Comparison of ENCODE assay signal across 19 mouse cellular contexts in the genomic region with DNA sequence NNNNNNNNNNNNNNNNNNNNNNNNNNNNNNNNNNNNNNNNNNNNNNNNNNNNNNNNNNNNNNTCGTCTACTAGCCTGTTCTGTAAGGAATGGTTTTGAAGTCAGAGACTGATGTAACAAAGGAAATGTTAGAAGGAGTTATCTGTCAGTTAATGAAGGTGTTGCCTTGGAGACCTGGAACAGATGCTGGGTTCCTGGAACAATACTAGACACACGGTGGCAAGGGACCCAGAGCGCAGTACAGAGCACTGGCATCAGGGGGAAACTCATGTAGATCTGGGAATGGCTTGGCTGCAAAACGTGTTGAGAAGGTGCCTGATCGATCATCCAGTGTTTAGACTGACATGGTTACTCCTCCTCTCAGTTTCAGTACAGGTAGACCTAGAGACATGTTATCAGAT.
"Had no signal": no experiment of that assay in that cellular context is flagged by ENCODE, and none has a peak within 500 bp of the region (broad histone marks: within the 10 kb centered on the region; RNA-seq: fewer than 3 reads in every experiment).

No protein-coding gene starts in this region.

- H3K27me3 ChIP-seq: kidney, embryonic 15.5 days; limb, embryonic 12.5 days; limb, embryonic 15.5 days; midbrain, embryonic 12.5 days; midbrain, embryonic 15.5 days; neural tube, embryonic 12.5 days; neural tube, embryonic 15.5 days had no signal

- H3K4me3 ChIP-seq: kidney, embryonic 15.5 days; limb, embryonic 12.5 days; limb, embryonic 15.5 days; midbrain, embryonic 12.5 days; midbrain, embryonic 15.5 days; neural tube, embryonic 12.5 days; neural tube, embryonic 15.5 days had no signal

- H3K9me3 ChIP-seq: kidney, embryonic 15.5 days; limb, embryonic 15.5 days; midbrain, embryonic 12.5 days; midbrain, embryonic 15.5 days; neural tube, embryonic 12.5 days; neural tube, embryonic 15.5 days had no signal

- H3K36me3 ChIP-seq: kidney, embryonic 15.5 days; limb, embryonic 12.5 days; limb, embryonic 15.5 days; midbrain, embryonic 12.5 days; midbrain, embryonic 15.5 days; neural tube, embryonic 12.5 days; neural tube, embryonic 15.5 days had no signal

- H3K27ac ChIP-seq: kidney, embryonic 15.5 days; limb, embryonic 12.5 days; limb, embryonic 15.5 days; liver, embryonic 14.5 days; macrophage; midbrain, embryonic 12.5 days; midbrain, embryonic 15.5 days; neural tube, embryonic 12.5 days; neural tube, embryonic 15.5 days had no signal

- ATAC-seq: liver, postnatal 0 days; lung, postnatal 0 days; midbrain, embryonic 15.5 days had no signal

- H3K9ac ChIP-seq: kidney, embryonic 15.5 days; limb, embryonic 12.5 days; limb, embryonic 15.5 days; liver, embryonic 14.5 days; liver, postnatal 0 days; lung, embryonic 14.5 days; midbrain, embryonic 12.5 days; midbrain, embryonic 15.5 days; neural tube, embryonic 12.5 days; neural tube, embryonic 15.5 days had no signal

- DNase-seq: kidney, adult 8-10 months; kidney, postnatal 36 days; liver, postnatal 0 days; right cerebral cortex, postnatal 25 days; spleen, adult 18-20 months; thymus, adult 18-20 months; thymus, postnatal 36 days had no signal

- H3K4me2 ChIP-seq: kidney, embryonic 15.5 days; limb, embryonic 12.5 days; limb, embryonic 15.5 days; liver, embryonic 11.5 days; lung, embryonic 14.5 days; midbrain, embryonic 12.5 days; midbrain, embryonic 15.5 days; neural tube, embryonic 12.5 days; neural tube, embryonic 15.5 days had no signal
